Comparison of ENCODE assay signal across 17 mouse cellular contexts in the genomic region with DNA sequence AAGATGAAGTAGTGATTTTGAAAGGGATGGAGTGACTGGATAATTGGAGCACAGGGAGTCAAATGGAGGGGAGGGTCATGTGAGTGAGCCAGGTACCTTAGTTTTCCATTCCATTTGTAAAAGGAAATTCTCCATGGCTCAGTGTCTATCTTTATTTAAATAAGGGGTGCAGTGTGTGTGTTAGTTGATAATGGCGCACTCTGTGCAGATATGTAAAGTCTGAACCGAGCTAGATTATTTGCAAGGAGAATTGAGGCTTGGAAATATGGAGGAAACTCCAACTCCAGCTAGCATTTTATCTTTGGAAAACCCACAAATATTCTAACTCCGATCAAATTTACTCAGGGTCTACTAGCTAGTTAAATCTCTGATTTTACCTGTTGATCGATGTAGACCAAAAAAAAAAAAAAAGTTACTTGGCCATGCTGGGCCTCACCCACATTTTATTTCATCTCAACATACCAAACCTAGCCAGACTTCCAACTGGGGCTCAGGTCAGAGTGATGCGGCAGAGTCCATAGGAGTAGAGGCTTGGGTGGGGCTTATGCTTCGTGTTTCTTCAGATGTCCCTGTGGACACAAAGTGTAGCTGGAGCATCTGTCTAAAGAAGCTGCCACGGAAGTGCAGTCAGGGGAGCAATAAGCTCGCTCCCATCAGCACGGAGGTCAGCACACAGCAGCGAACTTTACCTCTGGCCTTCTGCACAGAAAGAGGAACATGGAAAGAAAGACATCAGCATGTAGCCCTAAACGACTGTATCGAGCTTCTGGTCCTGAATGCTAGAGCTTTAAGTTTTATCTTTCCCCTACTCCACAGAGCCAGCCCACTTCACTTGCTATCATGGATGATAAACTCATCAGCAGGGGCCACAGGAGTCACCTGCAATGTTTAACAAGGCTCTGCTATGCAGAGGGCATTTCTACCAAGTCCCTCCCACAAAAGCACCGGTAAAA. TPM values are rescaled to one million over a fixed set of nuclear protein-coding genes. Genes with fewer than 3 reads are reported as not detected.
DNase-seq lines count a peak whose midpoint lies in the region; ATAC-seq and TF ChIP-seq lines count a peak whose summit lies in the region.
"Had no signal": no experiment of that assay in that cellular context is flagged by ENCODE, and none has a peak within 500 bp of the region (broad histone marks: within the 10 kb centered on the region; RNA-seq: fewer than 3 reads in every experiment).

No protein-coding gene starts in this region.

- 0 out of 2 replicates have a peak, but pooled peaks cover 3% of the 10 kb centered on the region for H3K27me3 ChIP-seq in heart, embryonic 12.5 days (replicated peaks)
- no peaks in the 10 kb centered on the region for H3K27me3 ChIP-seq in megakaryocyte, embryonic 14.5 days (replicated peaks)
- H3K27me3 ChIP-seq in liver, embryonic 12.5 days (replicated peaks), result no peaks in the 10 kb centered on the region
- H3K27me3 ChIP-seq in stomach, postnatal 0 days (ENCODE audit: control insufficient read depth, insufficient read depth, low read length), result no peaks in the 10 kb centered on the region
- H3K27me3 ChIP-seq: embryonic facial prominence, embryonic 12.5 days; forebrain, embryonic 15.5 days; hindbrain, embryonic 13.5 days; midbrain, embryonic 15.5 days had no signal

- TF ChIP-seq EP300 in stomach, postnatal 0 days (optimal IDR thresholded peaks at IDR 0.05), result no peak

- no peaks in the 10 kb centered on the region for H3K36me3 ChIP-seq in heart, embryonic 12.5 days
- peaks cover 58% of the 10 kb centered on the region for H3K36me3 ChIP-seq in megakaryocyte, embryonic 14.5 days (replicated peaks; ENCODE audit: low read length)
- H3K36me3 ChIP-seq in liver, embryonic 12.5 days, result peaks cover 13% of the 10 kb centered on the region; the same call in 1 of the 2 replicates
- H3K36me3 ChIP-seq in stomach, postnatal 0 days (ENCODE audit: control insufficient read depth, insufficient read depth, low read length), result no peaks in the 10 kb centered on the region
- H3K36me3 ChIP-seq: embryonic facial prominence, embryonic 12.5 days; forebrain, embryonic 15.5 days; heart, embryonic 13.5 days; hindbrain, embryonic 13.5 days; midbrain, embryonic 15.5 days had no signal

- no peaks in the 10 kb centered on the region for H3K9me3 ChIP-seq in heart, embryonic 12.5 days (replicated peaks)
- no peaks in the 10 kb centered on the region for H3K9me3 ChIP-seq in megakaryocyte, embryonic 14.5 days
- H3K9me3 ChIP-seq in liver, embryonic 12.5 days (replicated peaks), result no peaks in the 10 kb centered on the region
- no peaks in the 10 kb centered on the region for H3K9me3 ChIP-seq in stomach, postnatal 0 days (ENCODE audit: control insufficient read depth, low read length)
- H3K9me3 ChIP-seq: embryonic facial prominence, embryonic 12.5 days; forebrain, embryonic 15.5 days; heart, embryonic 13.5 days; hindbrain, embryonic 13.5 days; midbrain, embryonic 15.5 days had no signal

- DNase-seq in heart, adult 11 months, result peak; percentile 30
- DNase-seq in stomach, postnatal 0 days (ENCODE audit: low spot score), result peak; percentile 36
- DNase-seq in gastrocnemius, adult 2 months, result no peak
- no peak for DNase-seq in ovary, postnatal 14 days (ENCODE audit: low spot score)
- DNase-seq: cerebellum, adult 9-10 months; gastrocnemius, postnatal 10 days had no signal

- no peak for TF ChIP-seq CTCF in stomach, postnatal 0 days (IDR thresholded peaks at IDR 0.05; ENCODE audit: low read depth)
- TF ChIP-seq CTCF in gastrocnemius, adult 2 months (IDR thresholded peaks at IDR 0.05), result no peak

- WGBS in heart, embryonic 12.5 days, result 74% methylated on average over 13 of the region's 13 CpGs
- WGBS in liver, embryonic 12.5 days (ENCODE audit: insufficient replicate concordance), result 43% methylated on average over 13 of the region's 13 CpGs
- WGBS in stomach, postnatal 0 days, result 57% methylated on average over 13 of the region's 13 CpGs

- H3K4me3 ChIP-seq in heart, embryonic 12.5 days, result no peak overlapping the region
- H3K4me3 ChIP-seq in megakaryocyte, embryonic 14.5 days (replicated peaks), result peak overlapping the region; percentile 42
- H3K4me3 ChIP-seq in liver, embryonic 12.5 days, result peak overlapping the region; percentile 65
- peak overlapping the region; percentile 27 for H3K4me3 ChIP-seq in stomach, postnatal 0 days (ENCODE audit: low read depth, low read length)
- no peak overlapping the region for H3K4me3 ChIP-seq in gastrocnemius, adult 2 months
- H3K4me3 ChIP-seq: embryonic facial prominence, embryonic 12.5 days; forebrain, embryonic 15.5 days; hindbrain, embryonic 13.5 days; midbrain, embryonic 15.5 days had no signal

- intact Hi-C loops in gastrocnemius, adult 2 months (cut with DNase I), result no loop called here

- H3K4me1 ChIP-seq in heart, embryonic 12.5 days (replicated peaks), result peaks cover 25% of the 10 kb centered on the region
- H3K4me1 ChIP-seq in megakaryocyte, embryonic 14.5 days, result peaks cover 92% of the 10 kb centered on the region
- H3K4me1 ChIP-seq in liver, embryonic 12.5 days, result peaks cover 93% of the 10 kb centered on the region
- no peaks in the 10 kb centered on the region for H3K4me1 ChIP-seq in stomach, postnatal 0 days (replicated peaks; ENCODE audit: control insufficient read depth, insufficient read depth)
- H3K4me1 ChIP-seq: forebrain, embryonic 15.5 days; midbrain, embryonic 15.5 days had no signal

- ATAC-seq in heart, embryonic 12.5 days (ENCODE audit: insufficient number of reproducible peaks, low FRiP score), result no peak
- ATAC-seq in megakaryocyte, adult 5-6 weeks (ENCODE audit: poor library complexity, severe bottlenecking), result no peak
- peak; percentile 36 for ATAC-seq in liver, embryonic 12.5 days
- peak; percentile 38 for ATAC-seq in stomach, postnatal 0 days (ENCODE audit: low FRiP score, low TSS enrichment)
- ATAC-seq: forebrain, embryonic 15.5 days; midbrain, embryonic 15.5 days had no signal

- H3K27ac ChIP-seq in heart, embryonic 12.5 days (ENCODE audit: poor library complexity, severe bottlenecking), result no peak overlapping the region
- peak overlapping the region; percentile 90 for H3K27ac ChIP-seq in liver, embryonic 12.5 days
- peak overlapping the region; percentile 93 for H3K27ac ChIP-seq in stomach, postnatal 0 days (replicated peaks)
- H3K27ac ChIP-seq in gastrocnemius, adult 2 months, result no peak overlapping the region
- H3K27ac ChIP-seq: embryonic facial prominence, embryonic 12.5 days; forebrain, embryonic 15.5 days; heart, embryonic 13.5 days; hindbrain, embryonic 13.5 days; midbrain, embryonic 15.5 days had no signal

- H3K4me2 ChIP-seq in heart, embryonic 12.5 days, result no peak overlapping the region
- peak overlapping the region; percentile 78 for H3K4me2 ChIP-seq in liver, embryonic 12.5 days
- H3K4me2 ChIP-seq in stomach, postnatal 0 days (replicated peaks; ENCODE audit: low read depth), result peak overlapping the region; percentile 49
- H3K4me2 ChIP-seq: forebrain, embryonic 15.5 days; midbrain, embryonic 15.5 days had no signal

- H3K9ac ChIP-seq in heart, embryonic 12.5 days, result no peak overlapping the region
- H3K9ac ChIP-seq in liver, embryonic 12.5 days, result peak overlapping the region; percentile 65
- peak overlapping the region; percentile 43; the same call in 1 of the 2 replicates for H3K9ac ChIP-seq in stomach, postnatal 0 days (ENCODE audit: low read length)
- H3K9ac ChIP-seq: embryonic facial prominence, embryonic 12.5 days; forebrain, embryonic 15.5 days; hindbrain, embryonic 13.5 days; midbrain, embryonic 15.5 days had no signal

RNA-seq across cellular contexts. Expression of a gene that starts 1.2 kb away (rescaled TPM):
- 0.68 and 0.82 TPM in 2 replicates for polyA plus RNA-seq in heart, embryonic 12.5 days (2016; fragmentation: Nextera tagmentation; extraction: Ambion mirVana)
- 4.5 and 39.9 TPM in 2 replicates for polyA plus RNA-seq in megakaryocyte, embryonic 14.5 days (2012; ENCODE audit: insufficient read depth, low replicate concordance)
- 0.54 and 0.87 TPM in 2 replicates for total RNA-seq in megakaryocyte, adult 5-6 weeks (2015)
- total RNA-seq in megakaryocyte, adult 5-6 weeks (2017), result 0.11 and 0.33 TPM in 2 replicates
- polyA plus RNA-seq in liver, embryonic 12.5 days (2016; fragmentation: Nextera tagmentation; extraction: Ambion mirVana), result 8.0 and 8.5 TPM in 2 replicates
- 47.7 and 52.8 TPM in 2 replicates for polyA plus RNA-seq in stomach, postnatal 0 days (2015; fragmentation: Nextera tagmentation; extraction: Ambion mirVana)
- total RNA-seq in gastrocnemius, adult 2 months (2021), result under 1 TPM; 0.20 to 0.43 TPM

RNA-seq across cellular contexts. Expression of a gene that starts 3.9 kb away (rescaled TPM):
- polyA plus RNA-seq in heart, embryonic 12.5 days (2016; fragmentation: Nextera tagmentation; extraction: Ambion mirVana), result 8.4 and 9.0 TPM in 2 replicates
- polyA plus RNA-seq in megakaryocyte, embryonic 14.5 days (2012; ENCODE audit: insufficient read depth, low replicate concordance), result 1.8 and 2.5 TPM in 2 replicates
- 2.8 and 4.4 TPM in 2 replicates for total RNA-seq in megakaryocyte, adult 5-6 weeks (2015)
- total RNA-seq in megakaryocyte, adult 5-6 weeks (2017), result 7.2 and 8.0 TPM in 2 replicates
- polyA plus RNA-seq in liver, embryonic 12.5 days (2016; fragmentation: Nextera tagmentation; extraction: Ambion mirVana), result 7.1 and 9.0 TPM in 2 replicates
- 4.6 and 4.8 TPM in 2 replicates for polyA plus RNA-seq in stomach, postnatal 0 days (2015; fragmentation: Nextera tagmentation; extraction: Ambion mirVana)
- 10 to 100 TPM; 11.6 to 15.5 TPM for total RNA-seq in gastrocnemius, adult 2 months (2021)

RNA-seq across cellular contexts. Expression of a gene that starts 15.9 kb away (rescaled TPM):
- 8.8 and 9.9 TPM in 2 replicates for polyA plus RNA-seq in heart, embryonic 12.5 days (2016; fragmentation: Nextera tagmentation; extraction: Ambion mirVana)
- polyA plus RNA-seq in megakaryocyte, embryonic 14.5 days (2012; ENCODE audit: insufficient read depth, low replicate concordance), result 0.95 and 2.4 TPM in 2 replicates
- 10.3 and 10.7 TPM in 2 replicates for total RNA-seq in megakaryocyte, adult 5-6 weeks (2015)
- 8.4 and 8.8 TPM in 2 replicates for total RNA-seq in megakaryocyte, adult 5-6 weeks (2017)
- polyA plus RNA-seq in liver, embryonic 12.5 days (2016; fragmentation: Nextera tagmentation; extraction: Ambion mirVana), result 49.3 and 49.7 TPM in 2 replicates
- polyA plus RNA-seq in stomach, postnatal 0 days (2015; fragmentation: Nextera tagmentation; extraction: Ambion mirVana), result 24.2 and 25.2 TPM in 2 replicates
- total RNA-seq in gastrocnemius, adult 2 months (2021), result 1 to 10 TPM; 3.7 to 4.1 TPM

RNA-seq across cellular contexts. Expression of a gene that starts 17.4 kb away (rescaled TPM):
- not detected in 2 replicates for polyA plus RNA-seq in heart, embryonic 12.5 days (2016; fragmentation: Nextera tagmentation; extraction: Ambion mirVana)
- polyA plus RNA-seq in megakaryocyte, embryonic 14.5 days (2012; ENCODE audit: insufficient read depth, low replicate concordance), result not detected in 2 replicates
- 0.11 TPM in 1 of 2 replicates, not detected in the other for total RNA-seq in megakaryocyte, adult 5-6 weeks (2015)
- not detected in 2 replicates for total RNA-seq in megakaryocyte, adult 5-6 weeks (2017)
- polyA plus RNA-seq in liver, embryonic 12.5 days (2016; fragmentation: Nextera tagmentation; extraction: Ambion mirVana), result not detected in 2 replicates
- 0.07 TPM in 1 of 2 replicates, not detected in the other for polyA plus RNA-seq in stomach, postnatal 0 days (2015; fragmentation: Nextera tagmentation; extraction: Ambion mirVana)
- under 1 TPM in 1 of 2 experiments, not detected in 1; 0.14 TPM for total RNA-seq in gastrocnemius, adult 2 months (2021)
- total RNA-seq: gastrocnemius, postnatal 10 days; left cerebral cortex, postnatal 36 days had no signal
- polyA plus RNA-seq: embryonic facial prominence, embryonic 12.5 days; forebrain, embryonic 15.5 days; heart, embryonic 13.5 days; midbrain, embryonic 15.5 days; neural tube, embryonic 14.5 days had no signal

Comparison
In these comparisons a context has a peak if more than half of its experiments do, and no peak if none do; other contexts are left out.
1. DNase-seq: peak in heart, adult 11 months (single experiment) and stomach, postnatal 0 days (single experiment); none in gastrocnemius, adult 2 months (single experiment) and ovary, postnatal 14 days (single experiment).
2. ATAC-seq: peak in liver, embryonic 12.5 days (single experiment) and stomach, postnatal 0 days (single experiment); none in heart, embryonic 12.5 days (single experiment) and megakaryocyte, adult 5-6 weeks (single experiment).
3. H3K27ac ChIP-seq: peak in liver, embryonic 12.5 days (single experiment) and stomach, postnatal 0 days (single experiment); none in heart, embryonic 12.5 days (single experiment) and gastrocnemius, adult 2 months (single experiment).
4. H3K4me3 ChIP-seq: peak in megakaryocyte, embryonic 14.5 days (single experiment), liver, embryonic 12.5 days (single experiment) and stomach, postnatal 0 days (single experiment); none in heart, embryonic 12.5 days (single experiment) and gastrocnemius, adult 2 months (single experiment).